Mouse (Mus musculus): Measurements from ENCODE around the gene Nudt9.

DNA sequence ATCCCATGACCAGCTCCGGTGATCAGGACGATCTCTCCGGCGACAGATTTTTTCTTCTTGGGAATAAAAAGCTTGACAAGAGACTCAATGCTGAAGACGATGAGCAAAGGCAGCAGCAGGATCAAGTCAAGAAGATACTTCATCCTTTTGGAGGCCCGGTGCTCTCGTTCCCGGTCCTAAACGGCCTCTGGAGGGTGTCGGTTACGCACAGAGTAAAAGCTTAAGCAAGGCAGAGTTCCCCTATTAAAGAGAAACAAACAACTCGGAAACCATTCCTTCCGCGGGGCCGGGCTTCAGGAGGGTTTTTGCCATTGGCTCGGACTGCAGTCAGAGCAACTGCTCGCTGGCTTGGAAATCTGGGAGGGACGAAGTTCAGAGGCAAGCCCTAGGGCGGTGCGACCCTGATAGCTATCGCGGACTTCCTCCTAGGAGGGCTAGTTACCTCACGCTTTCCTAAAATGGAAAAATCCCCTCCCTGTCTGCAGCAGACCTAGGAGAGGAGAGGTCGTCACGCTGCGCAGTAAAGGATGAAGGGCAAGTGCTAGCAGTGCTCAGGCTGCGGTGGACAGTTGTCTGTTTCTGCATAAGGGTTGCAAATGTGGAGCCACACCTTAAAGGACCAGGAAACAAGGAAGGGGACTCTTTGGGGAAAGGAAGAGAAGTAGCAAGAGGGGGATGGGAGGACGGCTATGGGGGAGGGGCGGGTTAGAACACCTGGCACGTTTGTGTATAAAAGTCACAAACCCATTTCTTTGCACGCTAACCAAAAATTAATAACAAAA lies 24.3 kb upstream of the Nudt9 start, which contains the start of gene Hsd17b11:
- TF ChIP-seq POLR2A (IDR thresholded peaks at IDR 0.05; ENCODE audit: insufficient read length, low read depth) (peak; percentile 26), MYOG (IDR thresholded peaks at IDR 0.05; ENCODE audit: control insufficient read depth in 1 of 3, insufficient read depth in 1 of 3, insufficient read length in 2 of 3, low read depth in 2 of 3) (no peak), TCF12 (IDR thresholded peaks at IDR 0.05; ENCODE audit: insufficient read depth, poor library complexity, severe bottlenecking) (no peak), TCF3 (IDR thresholded peaks at IDR 0.05; ENCODE audit: insufficient read length, low read depth) (no peak), SRF (IDR thresholded peaks at IDR 0.05; ENCODE audit: control insufficient read depth, insufficient read length, low read depth) (peak; percentile 72), E2F4 (IDR thresholded peaks at IDR 0.05; ENCODE audit: insufficient read depth) (no peak), USF1 (IDR thresholded peaks at IDR 0.05; ENCODE audit: low read depth) (no peak), POLR2AphosphoS2 (IDR thresholded peaks at IDR 0.05; ENCODE audit: insufficient read length, low read depth) (no peak), MYOD1 (IDR thresholded peaks at IDR 0.05; ENCODE audit: control insufficient read depth in 1 of 3, insufficient read length in 2 of 3, low read depth in 2 of 3) (no peak), CEBPB (IDR thresholded peaks at IDR 0.05; ENCODE audit: insufficient read depth, poor library complexity, severe bottlenecking) (no peak)

All from myocyte (in vitro differentiated cells).